Mouse (Mus musculus): Measurements from ENCODE around the gene Wdr83.

DNA sequence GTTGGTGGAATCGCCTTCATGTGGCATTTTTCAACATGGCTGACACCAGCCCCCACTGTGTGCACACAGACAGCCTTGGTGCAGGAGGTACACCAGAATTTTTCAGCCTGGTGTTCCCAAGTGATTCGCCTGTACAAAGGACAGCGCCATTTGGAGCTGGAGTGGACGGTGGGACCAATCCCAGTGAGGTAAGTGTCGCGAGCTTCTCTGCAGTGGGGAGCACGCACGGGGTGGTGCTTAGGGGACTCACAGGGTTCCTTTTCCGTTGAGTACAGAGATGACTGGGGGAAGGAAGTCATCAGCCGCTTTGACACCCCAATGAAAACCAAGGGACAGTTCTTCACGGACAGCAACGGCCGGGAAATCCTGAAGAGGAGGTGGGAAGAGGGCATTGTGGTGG lies 13.9 kb upstream of the Wdr83 start:
- TF ChIP-seq CTCF (IDR thresholded peaks at IDR 0.05; ENCODE audit: borderline replicate concordance, insufficient read depth, low read depth, low read length): no peak
- TF ChIP-seq POLR2A (IDR thresholded peaks at IDR 0.05; ENCODE audit: borderline replicate concordance, insufficient read depth, low read length): no peak
